Mouse (Mus musculus): ENCODE results near the gene Psmb2.

GRCm38 (mm10) chr4:126732111-126732510 lies 54.7 kb downstream of the Psmb2 start:
- TF ChIP-seq EP300 (IDR thresholded peaks at IDR 0.05; ENCODE audit: low read length) (no peak), MYC (IDR thresholded peaks at IDR 0.05; ENCODE audit: low read depth, low read length) (no peak), UBTF (IDR thresholded peaks at IDR 0.05; ENCODE audit: low read depth, low read length) (no peak), ZNF384 (IDR thresholded peaks at IDR 0.05; ENCODE audit: low read depth, low read length) (no peak), POLR2A (IDR thresholded peaks at IDR 0.05; ENCODE audit: low read depth, low read length) (no peak), CTCF (conservative IDR thresholded peaks at IDR 0.05 in 1 of 2, IDR thresholded peaks at IDR 0.05 in 1 of 2; ENCODE audit: low read depth in 2 of 2, low read length in 2 of 2) (no peak), TCF12 (IDR thresholded peaks at IDR 0.05; ENCODE audit: low read depth, low read length) (no peak), ZC3H11A (IDR thresholded peaks at IDR 0.05; ENCODE audit: low read depth, low read length) (no peak), GABPA (IDR thresholded peaks at IDR 0.05; ENCODE audit: insufficient replicate concordance, low read depth, low read length) (no peak), SIN3A (IDR thresholded peaks at IDR 0.05; ENCODE audit: low read length) (no peak), MAZ (IDR thresholded peaks at IDR 0.05; ENCODE audit: low read depth, low read length) (no peak), SMC3 (IDR thresholded peaks at IDR 0.05; ENCODE audit: low read depth, low read length) (no peak), MAX (IDR thresholded peaks at IDR 0.05; ENCODE audit: low read length) (no peak)
